Mouse (Mus musculus) monocyte, adult 2 months (primary cell): Measurements from ENCODE around the gene Gm7168.
"Not testable (repeated sequence)": the region's sequence is repeated elsewhere in the genome, so short reads cannot be mapped to it uniquely, and the experiment has no call there.

Experiments used
- DNase-seq, 2 experiments: peaks; one replicate each; pipeline ENCODE4 v3.0.0; 2022; ENCODE audit warnings: low spot score in 2 of 2, low read depth in 1 of 2

Gene Gm7168

GRCm38 (mm10) chr17:13987690-13988089 is 39.5 kb downstream of the Gm7168 start:
- DNase-seq: no peak

DNA sequence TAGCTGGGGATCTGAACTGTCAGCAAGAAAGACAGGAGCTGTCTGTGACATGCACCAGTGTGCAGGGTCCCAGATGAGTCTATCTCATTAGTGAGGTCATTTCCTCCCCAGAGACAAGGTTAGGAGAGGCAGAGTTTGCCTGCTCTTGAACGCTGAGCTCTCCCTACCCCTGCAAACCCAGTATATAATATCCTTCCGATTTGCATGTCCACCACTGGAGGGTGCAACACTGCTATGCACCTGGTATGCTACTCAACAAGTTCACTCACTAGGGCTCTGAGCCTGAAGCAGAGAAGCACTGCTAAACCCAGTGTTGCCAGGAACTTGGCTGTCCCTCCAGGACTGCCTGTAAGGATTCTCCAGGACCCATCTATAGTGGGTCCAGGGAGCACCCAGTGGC is 45.3 kb downstream of the Gm7168 start:
- not testable (repeated sequence) for DNase-seq
